Mouse (Mus musculus) kidney, postnatal 10 days (tissue): ENCODE data around the gene Ms4a4a.

ENCODE experiments used
- DNase-seq: peaks from one replicate; pipeline ENCODE4 v3.0.0; 2021; ENCODE audit warnings: mixed read lengths

The Ms4a4a gene

GRCm38 (mm10) chr19:11435058-11435834, 59.9 kb downstream of the Ms4a4a start:
- no peak for DNase-seq
